Mouse (Mus musculus): ENCODE results near the gene Ctrl. TPM values are rescaled to one million over a fixed set of nuclear protein-coding genes. Genes with fewer than 3 reads are reported as not detected.
A peak's percentile ranks its signal among the peaks of the same experiment; 100 is the strongest.

Gene Ctrl
- total and polyA plus RNA-seq, 2 experiments from 2014 or later: 3.1 to 5.5 TPM

- TF ChIP-seq CTCF (IDR thresholded peaks at IDR 0.05; ENCODE audit: low read depth): no peak
- WGBS: 8% methylated on average over 19 of the region's 19 CpGs
- 0 out of 2 replicates have a peak, but pooled peaks have one; percentile 42 for ATAC-seq
- Histone ChIP-seq H3K9ac (replicated peaks; ENCODE audit: low read length) (no peak overlapping the region), H3K4me2 (ENCODE audit: low read depth, low read length) (peak overlapping the region; percentile 51), H3K27me3 (ENCODE audit: insufficient read depth, low read length) (peaks cover 10% of the 10 kb centered on the region; the same call in 1 of the 2 replicates), H3K4me3 (ENCODE audit: low read length) (no peak overlapping the region; the same call in 1 of the 2 replicates), H3K9me3 (ENCODE audit: low read length) (no peaks in the 10 kb centered on the region), H3K27ac (no peak overlapping the region), H3K4me1 (ENCODE audit: insufficient read depth, low read length) (0 out of 2 replicates have a peak, but pooled peaks cover 3% of the 10 kb centered on the region), H3K36me3 (ENCODE audit: insufficient read depth, low read length) (no peaks in the 10 kb centered on the region)
- peak; percentile 23 for DNase-seq (ENCODE audit: low spot score)
Observed at GRCm38 (mm10) chr8:105966692-105967311, 33.1 kb upstream of the Ctrl start.

DNA sequence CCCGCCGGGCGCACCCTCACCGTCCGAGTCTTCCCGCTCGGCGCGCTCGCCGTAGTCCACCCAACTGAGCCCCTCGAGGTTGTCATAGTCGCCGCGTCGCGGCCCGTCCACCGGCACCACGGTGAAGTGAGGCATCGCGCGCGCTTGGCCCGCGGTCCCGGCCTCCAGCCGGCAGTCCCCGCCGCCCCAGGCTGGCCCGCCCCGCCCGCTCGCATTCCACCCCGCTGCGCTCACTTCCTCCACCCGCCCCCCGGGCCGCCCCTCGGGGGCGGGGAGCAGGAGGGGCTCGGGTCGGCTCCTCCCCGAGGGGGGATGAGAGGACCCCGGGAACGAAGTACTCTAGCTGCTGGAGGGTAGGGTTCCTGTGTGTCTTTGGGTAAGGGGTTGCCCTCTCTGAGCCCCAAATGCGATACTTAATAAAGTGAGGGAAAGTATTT lies 32.3 kb upstream of the Ctrl start, which contains the start of gene Slc12a4:
Slc12a4 (minus strand) TSS at position 193 of the 437 bp plus-strand sequence.
- peak within 1 kb of the TSS; percentile 58; the same call in 1 of the 2 replicates for H3K27ac ChIP-seq
- H3K9me3 ChIP-seq (ENCODE audit: low read length): no peaks in the 10 kb centered on the region
- WGBS: under 1% methylated on average over 34 of the region's 47 CpGs
- 0 out of 2 replicates have a peak, but pooled peaks cover 3% of the 10 kb centered on the region for H3K4me1 ChIP-seq (ENCODE audit: insufficient read depth, low read length)
- H3K9ac ChIP-seq (replicated peaks; ENCODE audit: low read length): peak within 1 kb of the TSS; percentile 59
- DNase-seq (ENCODE audit: low spot score) (peak; percentile 76), ATAC-seq (peak; percentile 87)
- H3K4me3 ChIP-seq (ENCODE audit: low read length): peak within 1 kb of the TSS; percentile 54
- peak within 1 kb of the TSS; percentile 51 for H3K4me2 ChIP-seq (ENCODE audit: low read depth, low read length)
- H3K27me3 ChIP-seq (ENCODE audit: insufficient read depth, low read length): peaks cover 10% of the 10 kb centered on the region; the same call in 1 of the 2 replicates
- no peaks in the 10 kb centered on the region for H3K36me3 ChIP-seq (ENCODE audit: insufficient read depth, low read length)
- no peak for TF ChIP-seq CTCF (IDR thresholded peaks at IDR 0.05; ENCODE audit: low read depth)

DNA sequence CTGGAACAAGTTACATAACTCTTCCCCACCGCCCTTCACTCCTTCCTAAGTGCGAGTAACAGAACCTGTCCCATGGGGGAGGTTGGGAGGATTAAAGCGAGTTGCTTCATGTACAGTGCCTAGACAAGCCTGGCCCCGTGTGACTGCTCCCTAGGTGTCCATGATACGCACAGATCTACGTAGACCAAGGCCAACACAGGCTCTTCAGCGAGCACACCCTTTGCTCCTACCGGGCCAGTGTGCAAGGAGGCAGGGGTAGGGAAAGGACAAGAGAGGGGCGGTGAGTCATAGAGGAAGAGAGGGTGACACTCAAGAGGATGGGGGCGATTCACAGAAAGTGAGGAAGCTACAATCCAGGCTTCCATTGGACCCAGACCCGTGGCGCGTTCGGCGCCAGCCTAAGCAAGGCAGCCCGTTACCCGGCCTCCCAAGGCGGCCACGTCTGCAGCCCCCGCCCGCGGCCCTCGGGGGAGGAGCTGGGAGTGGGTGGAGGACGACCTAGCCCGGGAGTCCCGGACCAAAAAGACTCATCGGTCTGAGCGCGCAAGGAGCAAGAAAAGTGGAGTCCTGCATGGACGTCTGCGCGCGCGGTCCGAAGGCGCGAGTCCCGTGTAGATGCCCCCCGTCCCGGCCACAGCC lies 31.7 kb upstream of the Ctrl start:
- Histone ChIP-seq H3K4me2 (ENCODE audit: low read depth, low read length) (peak overlapping the region; percentile 51), H3K9me3 (ENCODE audit: low read length) (no peaks in the 10 kb centered on the region), H3K36me3 (ENCODE audit: insufficient read depth, low read length) (no peaks in the 10 kb centered on the region), H3K4me3 (ENCODE audit: low read length) (peak overlapping the region; percentile 54), H3K27me3 (ENCODE audit: insufficient read depth, low read length) (peaks cover 10% of the 10 kb centered on the region; the same call in 1 of the 2 replicates), H3K9ac (replicated peaks; ENCODE audit: low read length) (peak overlapping the region; percentile 59), H3K4me1 (ENCODE audit: insufficient read depth, low read length) (0 out of 2 replicates have a peak, but pooled peaks cover 3% of the 10 kb centered on the region), H3K27ac (peak overlapping the region; percentile 58; the same call in 1 of the 2 replicates)
- TF ChIP-seq CTCF (IDR thresholded peaks at IDR 0.05; ENCODE audit: low read depth): no peak
- ATAC-seq (peak; percentile 69), DNase-seq (ENCODE audit: low spot score) (no peak)
- WGBS: 5% methylated on average over 39 of the region's 40 CpGs

GRCm38 (mm10) chr8:105964506-105965265 lies 31.0 kb upstream of the Ctrl start:
- Histone ChIP-seq H3K4me3 (ENCODE audit: low read length) (peak overlapping the region; percentile 54), H3K4me1 (ENCODE audit: insufficient read depth, low read length) (peaks cover 3% of the 10 kb centered on the region; the same call in 1 of the 2 replicates), H3K9me3 (ENCODE audit: low read length) (no peaks in the 10 kb centered on the region), H3K27ac (no peak overlapping the region), H3K27me3 (ENCODE audit: insufficient read depth, low read length) (peaks cover 10% of the 10 kb centered on the region; the same call in 1 of the 2 replicates), H3K9ac (replicated peaks; ENCODE audit: low read length) (peak overlapping the region; percentile 59; the same call in 1 of the 2 replicates), H3K36me3 (ENCODE audit: insufficient read depth, low read length) (no peaks in the 10 kb centered on the region), H3K4me2 (ENCODE audit: low read depth, low read length) (peak overlapping the region; percentile 51)
- no peak for TF ChIP-seq CTCF (IDR thresholded peaks at IDR 0.05; ENCODE audit: low read depth)
- WGBS: 71% methylated on average over 12 of the region's 12 CpGs
- ATAC-seq (no peak), DNase-seq (ENCODE audit: low spot score) (no peak)

DNA sequence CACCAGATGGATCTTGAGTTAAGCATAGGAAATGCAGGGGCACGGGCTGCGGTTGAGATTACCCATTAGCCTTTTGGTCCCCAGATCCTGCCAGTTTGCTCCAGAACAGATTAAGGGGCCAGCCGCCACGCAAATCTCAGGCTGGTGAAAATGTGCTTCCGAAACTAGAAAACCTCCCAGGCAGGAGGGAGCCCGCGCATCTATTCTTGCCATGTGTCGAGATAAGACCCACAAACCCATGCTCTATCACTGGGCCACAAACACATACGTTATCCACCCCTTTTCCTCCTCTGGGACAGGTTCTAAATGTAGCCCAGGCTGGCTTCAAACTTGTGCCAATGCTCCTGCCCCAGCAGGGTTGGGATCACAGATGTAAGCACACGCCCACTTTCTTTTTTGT lies 27.9 kb upstream of the Ctrl start:
- H3K36me3 ChIP-seq (ENCODE audit: insufficient read depth, low read length): no peaks in the 10 kb centered on the region
- H3K4me1 ChIP-seq (ENCODE audit: insufficient read depth, low read length): peaks cover 8% of the 10 kb centered on the region; the same call in 1 of the 2 replicates
- ATAC-seq (no peak), DNase-seq (ENCODE audit: low spot score) (no peak)
- no peaks in the 10 kb centered on the region; the same call in 1 of the 2 replicates for H3K27me3 ChIP-seq (ENCODE audit: insufficient read depth, low read length)
- no peak for TF ChIP-seq CTCF (IDR thresholded peaks at IDR 0.05; ENCODE audit: low read depth)
- H3K4me3 ChIP-seq (ENCODE audit: low read length): no peak overlapping the region
- H3K9ac ChIP-seq (replicated peaks; ENCODE audit: low read length): no peak overlapping the region
- no peaks in the 10 kb centered on the region for H3K9me3 ChIP-seq (ENCODE audit: low read length)
- no peak overlapping the region for H3K27ac ChIP-seq
- WGBS: 86% methylated on average over 10 of the region's 10 CpGs
- H3K4me2 ChIP-seq (ENCODE audit: low read depth, low read length): no peak overlapping the region

DNA sequence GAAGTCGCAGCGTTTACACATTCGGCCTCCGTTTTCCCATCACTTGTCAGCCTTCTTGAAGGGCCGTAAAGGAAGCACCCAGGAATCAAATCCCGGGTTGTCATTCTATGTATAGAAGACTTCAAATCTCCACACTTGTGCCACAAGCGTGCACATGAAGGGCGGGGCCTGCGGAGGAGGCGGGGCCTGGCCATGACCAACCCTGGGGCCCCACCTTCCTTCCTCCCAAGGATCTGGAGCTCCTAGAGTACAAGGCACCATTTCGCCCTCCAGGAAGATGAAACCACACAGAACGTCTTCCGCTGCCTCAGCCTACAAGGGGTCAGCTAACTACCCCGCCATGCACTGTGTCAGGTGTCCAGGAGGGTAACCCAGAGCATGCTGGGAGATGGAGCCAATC lies 27.4 kb upstream of the Ctrl start:
- H3K4me2 ChIP-seq (ENCODE audit: low read depth, low read length): no peak overlapping the region
- no peak for TF ChIP-seq CTCF (IDR thresholded peaks at IDR 0.05; ENCODE audit: low read depth)
- ATAC-seq (no peak), DNase-seq (ENCODE audit: low spot score) (no peak)
- H3K36me3 ChIP-seq (ENCODE audit: insufficient read depth, low read length): no peaks in the 10 kb centered on the region
- H3K27me3 ChIP-seq (ENCODE audit: insufficient read depth, low read length): no peaks in the 10 kb centered on the region; the same call in 1 of the 2 replicates
- no peaks in the 10 kb centered on the region for H3K9me3 ChIP-seq (ENCODE audit: low read length)
- no peak overlapping the region for H3K4me3 ChIP-seq (ENCODE audit: low read length)
- H3K27ac ChIP-seq: no peak overlapping the region
- H3K9ac ChIP-seq (replicated peaks; ENCODE audit: low read length): no peak overlapping the region
- peaks cover 8% of the 10 kb centered on the region; the same call in 1 of the 2 replicates for H3K4me1 ChIP-seq (ENCODE audit: insufficient read depth, low read length)
- WGBS: 83% methylated on average over 14 of the region's 14 CpGs
